Mouse (Mus musculus): Measurements from ENCODE around the gene Ppp1r12b. TPM values are rescaled to one million over a fixed set of nuclear protein-coding genes. Genes with fewer than 3 reads are reported as not detected.

Ppp1r12b gene
- polyA plus RNA-seq, 1 experiment from 2014 or later: 8.9 TPM

DNA sequence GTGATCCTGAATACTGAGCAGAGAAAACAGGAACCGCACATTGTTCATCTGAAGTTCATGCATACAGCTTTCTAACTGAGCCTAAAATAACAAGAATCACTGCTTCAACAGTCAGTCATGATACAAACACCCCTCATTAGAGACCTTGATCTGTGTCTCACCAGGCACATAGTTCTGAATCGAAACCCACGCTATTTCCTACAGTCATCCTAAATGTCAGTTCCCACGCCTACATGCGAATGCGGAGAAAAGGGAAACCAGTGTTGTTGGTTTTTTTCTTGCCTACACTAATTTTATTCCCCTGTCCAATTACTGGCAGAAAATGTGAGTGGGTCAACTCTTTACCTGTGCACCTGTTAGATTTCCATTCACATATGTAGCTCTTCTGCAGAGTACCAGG is 66.1 kb downstream of the Ppp1r12b start:
- Histone ChIP-seq H3K9me3 (no peaks in the 10 kb centered on the region), H3K4me2 (no peak overlapping the region), H3K36me3 (peaks cover 18% of the 10 kb centered on the region), H3K9ac (no peak overlapping the region), H3K27ac (no peak overlapping the region), H3K4me1 (no peaks in the 10 kb centered on the region), H3K4me3 (no peak overlapping the region), H3K27me3 (no peaks in the 10 kb centered on the region)
- 94% methylated on average over 6 of the region's 6 CpGs for WGBS
- no peak for ATAC-seq (ENCODE audit: insufficient number of reproducible peaks, low FRiP score, low TSS enrichment, low read depth)

DNA sequence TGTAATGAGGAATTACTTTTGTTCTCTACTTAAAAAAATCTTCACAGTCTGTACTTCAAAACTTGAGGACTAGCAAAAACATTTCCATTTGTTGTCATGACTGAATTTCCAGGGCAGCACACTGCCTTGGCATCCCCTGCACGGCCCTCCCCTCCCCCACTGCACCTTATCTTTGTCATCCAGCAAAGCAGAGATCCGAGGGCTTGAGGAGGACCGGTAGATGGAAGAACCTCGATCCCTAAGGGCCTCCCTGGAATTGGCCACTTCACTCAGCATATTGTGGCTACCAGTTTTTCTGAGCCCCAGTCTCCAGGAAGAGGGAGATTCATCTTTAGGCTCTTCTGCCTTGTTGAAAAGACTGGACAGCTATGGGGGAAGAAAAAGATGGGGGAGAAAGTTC is 79.9 kb downstream of the Ppp1r12b start:
- 50% methylated on average over 4 of the region's 4 CpGs for WGBS
- no peak overlapping the region for H3K27ac ChIP-seq
- no peak for ATAC-seq (ENCODE audit: insufficient number of reproducible peaks, low FRiP score, low TSS enrichment, low read depth)

DNA sequence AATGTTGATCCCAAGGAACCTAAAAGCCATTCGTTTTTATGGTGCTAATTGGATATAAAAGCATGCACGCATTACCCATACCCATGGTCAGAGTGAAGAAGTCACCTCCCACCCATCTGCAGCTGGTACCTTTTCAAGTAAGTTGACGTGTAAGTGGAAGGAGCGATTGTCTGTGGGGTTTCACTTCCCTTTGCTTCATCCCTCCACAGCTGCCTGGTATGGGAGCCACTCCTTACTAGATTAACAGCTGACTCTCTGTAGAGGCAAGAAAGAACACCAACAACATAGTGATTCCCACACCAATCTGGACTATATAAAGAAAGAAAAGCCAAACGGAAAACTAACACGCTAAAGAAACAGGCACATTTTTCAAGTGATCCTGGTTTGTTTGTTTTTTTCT is 83.1 kb downstream of the Ppp1r12b start:
- Histone ChIP-seq H3K27ac (no peak overlapping the region), H3K4me2 (no peak overlapping the region), H3K4me3 (no peak overlapping the region), H3K9ac (no peak overlapping the region), H3K9me3 (no peaks in the 10 kb centered on the region), H3K27me3 (no peaks in the 10 kb centered on the region), H3K4me1 (no peaks in the 10 kb centered on the region), H3K36me3 (peaks cover 28% of the 10 kb centered on the region)
- no peak for ATAC-seq (ENCODE audit: insufficient number of reproducible peaks, low FRiP score, low TSS enrichment, low read depth)
- 71% methylated on average over 6 of the region's 6 CpGs for whole genome bisulfite sequencing

More for the DNA sequence above, 79.9 kb downstream of the Ppp1r12b start:
- no peaks in the 10 kb centered on the region for H3K4me1 ChIP-seq
- H3K27me3 ChIP-seq: no peaks in the 10 kb centered on the region
- H3K9ac ChIP-seq: no peak overlapping the region
- peaks cover 21% of the 10 kb centered on the region for H3K36me3 ChIP-seq
- H3K4me2 ChIP-seq: no peak overlapping the region
- no peaks in the 10 kb centered on the region for H3K9me3 ChIP-seq
- H3K4me3 ChIP-seq: no peak overlapping the region

DNA sequence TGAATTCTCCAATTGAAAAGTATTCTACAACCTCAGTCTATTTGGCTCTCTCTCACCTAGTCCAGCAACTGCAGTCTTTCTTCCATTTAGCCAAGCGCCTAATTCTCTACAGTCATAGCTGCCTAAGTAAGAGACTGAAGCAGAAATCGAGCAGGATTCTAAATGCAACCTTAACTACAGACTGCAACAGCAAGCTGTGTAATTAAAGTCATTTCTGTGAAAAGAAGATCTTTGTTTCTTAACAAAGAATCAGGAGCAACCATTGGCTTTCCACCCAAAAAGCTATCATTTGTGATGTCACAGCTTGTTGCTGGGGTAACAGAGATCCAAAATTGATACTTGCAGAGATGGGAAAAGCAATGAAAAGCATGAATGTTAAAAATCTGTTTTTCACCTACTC is 89.3 kb downstream of the Ppp1r12b start:
- Histone ChIP-seq H3K36me3 (peaks cover 15% of the 10 kb centered on the region; the same call in 1 of the 2 replicates), H3K27ac (no peak overlapping the region), H3K4me1 (no peaks in the 10 kb centered on the region), H3K9me3 (no peaks in the 10 kb centered on the region), H3K4me2 (no peak overlapping the region), H3K9ac (no peak overlapping the region), H3K4me3 (no peak overlapping the region), H3K27me3 (no peaks in the 10 kb centered on the region)
- WGBS: 86% methylated on average over 2 of the region's 2 CpGs
- ATAC-seq (ENCODE audit: insufficient number of reproducible peaks, low FRiP score, low TSS enrichment, low read depth): no peak

DNA sequence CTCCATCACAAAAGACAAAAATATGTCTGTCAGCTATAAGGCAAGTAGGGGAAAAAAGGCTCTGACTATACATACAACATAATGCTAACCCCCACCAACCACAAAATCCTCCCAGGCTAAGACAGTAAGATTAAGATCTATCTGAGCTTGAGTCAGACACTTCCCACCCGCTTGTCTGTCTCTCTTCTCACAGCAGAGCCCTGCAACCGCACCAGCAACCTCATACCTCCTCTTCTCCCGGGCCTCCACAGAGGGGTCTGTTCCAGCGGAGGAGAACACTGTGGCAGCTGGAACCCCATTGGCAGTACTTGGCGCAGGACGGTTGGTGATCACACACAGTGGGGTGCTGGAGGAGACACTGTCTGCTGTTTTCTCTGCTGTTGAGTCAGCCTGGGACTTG is 90.2 kb downstream of the Ppp1r12b start:
- no peak overlapping the region for H3K27ac ChIP-seq
- no peaks in the 10 kb centered on the region for H3K9me3 ChIP-seq
- H3K4me1 ChIP-seq: no peaks in the 10 kb centered on the region
- WGBS: 72% methylated on average over 6 of the region's 6 CpGs
- peaks cover 15% of the 10 kb centered on the region; the same call in 1 of the 2 replicates for H3K36me3 ChIP-seq
- no peak overlapping the region for H3K9ac ChIP-seq
- no peaks in the 10 kb centered on the region for H3K27me3 ChIP-seq
- no peak overlapping the region for H3K4me2 ChIP-seq
- no peak overlapping the region for H3K4me3 ChIP-seq
- ATAC-seq (ENCODE audit: insufficient number of reproducible peaks, low FRiP score, low TSS enrichment, low read depth): no peak

DNA sequence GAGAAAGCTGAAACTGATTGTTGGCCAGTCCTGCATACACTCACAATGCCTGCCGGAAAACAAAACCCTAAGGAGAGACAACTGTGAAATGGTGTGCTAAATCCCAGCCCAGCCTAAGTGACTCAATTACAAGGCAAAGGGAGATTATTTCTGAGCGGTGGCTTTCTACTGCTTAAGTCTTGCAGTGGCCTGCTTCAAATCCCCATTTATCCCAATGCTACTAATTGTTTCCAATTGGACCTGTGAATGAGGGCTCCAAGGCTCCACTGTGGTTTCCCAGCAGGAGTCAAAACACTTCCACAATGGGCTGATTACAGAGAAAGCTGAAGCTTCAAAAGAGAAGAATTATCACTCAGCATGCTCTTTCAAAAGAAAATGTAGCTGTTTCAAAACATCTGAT is 95.2 kb downstream of the Ppp1r12b start:
- Histone ChIP-seq H3K9me3 (no peaks in the 10 kb centered on the region), H3K36me3 (peaks cover 3% of the 10 kb centered on the region; the same call in 1 of the 2 replicates), H3K4me1 (no peaks in the 10 kb centered on the region), H3K27ac (no peak overlapping the region), H3K4me2 (no peak overlapping the region), H3K4me3 (no peak overlapping the region), H3K9ac (no peak overlapping the region), H3K27me3 (no peaks in the 10 kb centered on the region)
- WGBS: 40% methylated on average over 2 of the region's 2 CpGs
- ATAC-seq (ENCODE audit: insufficient number of reproducible peaks, low FRiP score, low TSS enrichment, low read depth): no peak

DNA sequence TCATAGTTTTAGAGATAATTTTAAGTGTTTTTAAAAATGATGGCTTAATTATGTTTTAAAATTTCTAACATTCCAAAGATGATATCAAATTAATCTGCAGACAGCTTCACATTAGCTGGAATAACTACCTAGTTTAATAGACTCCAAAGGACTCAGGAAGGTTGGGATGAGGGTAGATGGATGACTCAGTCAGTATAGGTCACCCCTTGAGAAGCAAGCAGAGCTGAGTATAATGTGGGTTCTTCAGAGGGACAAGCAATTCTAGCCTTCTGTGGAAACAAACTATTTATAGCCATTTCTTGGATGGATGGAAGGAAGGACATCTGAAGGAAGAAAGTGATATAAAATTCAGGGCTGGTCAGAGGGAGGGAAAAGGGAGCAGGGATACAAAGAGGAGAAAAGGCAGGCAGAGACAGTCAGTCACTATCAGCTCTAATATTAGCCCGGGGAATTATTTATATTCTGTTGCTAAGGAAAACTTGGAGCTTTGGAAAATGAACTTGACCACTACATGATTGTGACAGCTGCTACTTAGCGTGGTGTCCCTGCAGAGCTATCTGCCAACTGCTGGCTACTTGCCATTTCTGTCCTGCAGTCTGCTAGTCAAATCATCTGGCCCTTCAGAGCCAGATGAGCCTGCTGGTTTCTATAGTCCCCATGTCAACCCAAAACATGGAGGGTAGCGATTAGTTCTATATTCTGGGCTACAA is 97.2 kb downstream of the Ppp1r12b start:
- Histone ChIP-seq H3K9ac (no peak overlapping the region), H3K27ac (no peak overlapping the region), H3K36me3 (peaks cover 1% of the 10 kb centered on the region; the same call in 1 of the 2 replicates), H3K4me3 (no peak overlapping the region), H3K9me3 (no peaks in the 10 kb centered on the region), H3K27me3 (no peaks in the 10 kb centered on the region), H3K4me2 (no peak overlapping the region), H3K4me1 (no peaks in the 10 kb centered on the region)
- ATAC-seq (ENCODE audit: insufficient number of reproducible peaks, low FRiP score, low TSS enrichment, low read depth): no peak
- WGBS: 80% methylated on average over 3 of the region's 3 CpGs

DNA sequence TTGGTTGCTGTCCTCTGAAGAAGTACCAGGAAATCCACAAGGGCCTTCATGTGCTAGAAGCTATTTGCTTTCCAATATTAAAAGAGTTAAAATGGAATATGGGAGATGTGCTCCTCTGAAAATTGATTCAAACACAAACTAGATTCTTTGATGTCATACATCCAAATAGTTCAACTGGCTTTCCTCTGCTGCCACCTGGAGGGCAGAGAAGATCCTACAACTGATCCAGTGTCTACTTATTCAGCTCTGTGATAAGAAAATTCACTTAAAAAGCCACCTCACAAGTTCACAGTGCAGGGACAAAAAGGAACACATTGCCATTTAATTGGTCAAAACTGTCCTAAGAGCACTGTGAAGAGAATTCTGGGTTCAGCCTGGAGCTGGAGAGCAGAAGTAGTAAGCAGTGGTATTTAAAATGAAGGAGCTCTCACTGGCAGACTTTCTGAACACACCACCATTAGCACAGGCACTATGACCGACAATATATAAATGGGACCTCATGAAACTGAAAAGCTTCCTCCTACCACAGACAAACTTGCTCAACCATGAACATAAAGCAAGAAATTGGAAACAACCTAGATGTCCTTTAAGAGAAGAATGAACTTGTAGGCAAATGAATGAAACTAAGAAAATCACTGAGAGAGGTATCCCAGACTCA is 101.3 kb downstream of the Ppp1r12b start:
- WGBS: 85% methylated on average over 1 of the region's 1 CpGs
- peaks cover 8% of the 10 kb centered on the region; the same call in 1 of the 2 replicates for H3K36me3 ChIP-seq
- H3K9me3 ChIP-seq: no peaks in the 10 kb centered on the region
- no peak overlapping the region for H3K9ac ChIP-seq
- no peak overlapping the region for H3K27ac ChIP-seq
- H3K4me3 ChIP-seq: no peak overlapping the region
- H3K4me2 ChIP-seq: no peak overlapping the region
- no peak for ATAC-seq (ENCODE audit: insufficient number of reproducible peaks, low FRiP score, low TSS enrichment, low read depth)
- H3K4me1 ChIP-seq: no peaks in the 10 kb centered on the region
- no peaks in the 10 kb centered on the region for H3K27me3 ChIP-seq

DNA sequence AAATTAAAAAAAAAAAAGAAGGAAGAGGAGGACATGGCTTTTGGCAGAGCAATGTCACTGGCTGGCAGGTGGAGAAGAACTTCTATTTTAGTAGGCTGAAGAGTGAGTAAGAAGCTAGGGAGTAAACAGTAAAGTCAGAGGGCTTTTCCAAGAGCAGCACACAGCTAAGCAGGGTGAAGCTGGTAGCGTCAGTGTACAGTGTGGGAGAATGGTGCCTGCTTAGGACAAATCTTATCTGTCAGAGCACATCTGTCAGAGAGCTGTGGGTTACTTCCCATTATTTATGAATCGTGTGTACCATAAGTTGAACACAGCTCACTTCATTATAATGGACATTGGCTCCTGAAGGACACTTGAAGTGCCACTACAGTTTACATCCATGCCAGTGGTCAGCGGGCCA is 102.9 kb downstream of the Ppp1r12b start:
- H3K36me3 ChIP-seq: peaks cover 8% of the 10 kb centered on the region; the same call in 1 of the 2 replicates
- no peaks in the 10 kb centered on the region for H3K9me3 ChIP-seq
- ATAC-seq (ENCODE audit: insufficient number of reproducible peaks, low FRiP score, low TSS enrichment, low read depth): no peak
- no peaks in the 10 kb centered on the region for H3K27me3 ChIP-seq
- no peaks in the 10 kb centered on the region for H3K4me1 ChIP-seq
- H3K4me2 ChIP-seq: no peak overlapping the region
- H3K9ac ChIP-seq: no peak overlapping the region
- H3K4me3 ChIP-seq: no peak overlapping the region
- H3K27ac ChIP-seq: no peak overlapping the region
- WGBS: 86% methylated on average over 3 of the region's 3 CpGs

DNA sequence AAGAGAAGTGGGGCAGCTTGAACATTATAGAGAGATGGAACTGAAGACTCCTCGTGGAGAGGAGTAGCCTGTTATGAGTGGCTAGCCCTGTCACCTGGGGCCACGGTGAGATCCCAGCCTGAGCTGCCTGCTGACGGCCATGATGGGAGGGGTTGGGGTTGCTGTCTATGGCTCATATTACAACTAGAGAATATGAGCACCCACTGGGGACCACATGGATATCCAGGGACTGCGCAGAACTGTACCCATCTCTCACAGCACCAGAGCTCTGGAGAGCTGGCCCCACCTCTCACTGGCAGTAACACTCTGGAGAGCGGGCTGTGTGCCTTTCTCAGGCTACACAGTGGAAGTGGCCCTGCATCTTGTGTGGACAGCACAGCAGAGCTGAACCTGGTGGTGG is 104.5 kb downstream of the Ppp1r12b start:
- Histone ChIP-seq H3K36me3 (peaks cover 8% of the 10 kb centered on the region; the same call in 1 of the 2 replicates), H3K4me2 (no peak overlapping the region), H3K4me1 (no peaks in the 10 kb centered on the region), H3K27me3 (no peaks in the 10 kb centered on the region), H3K4me3 (no peak overlapping the region), H3K9me3 (no peaks in the 10 kb centered on the region), H3K27ac (no peak overlapping the region), H3K9ac (no peak overlapping the region)
- ATAC-seq (ENCODE audit: insufficient number of reproducible peaks, low FRiP score, low TSS enrichment, low read depth): no peak
- WGBS: 78% methylated on average over 5 of the region's 5 CpGs

DNA sequence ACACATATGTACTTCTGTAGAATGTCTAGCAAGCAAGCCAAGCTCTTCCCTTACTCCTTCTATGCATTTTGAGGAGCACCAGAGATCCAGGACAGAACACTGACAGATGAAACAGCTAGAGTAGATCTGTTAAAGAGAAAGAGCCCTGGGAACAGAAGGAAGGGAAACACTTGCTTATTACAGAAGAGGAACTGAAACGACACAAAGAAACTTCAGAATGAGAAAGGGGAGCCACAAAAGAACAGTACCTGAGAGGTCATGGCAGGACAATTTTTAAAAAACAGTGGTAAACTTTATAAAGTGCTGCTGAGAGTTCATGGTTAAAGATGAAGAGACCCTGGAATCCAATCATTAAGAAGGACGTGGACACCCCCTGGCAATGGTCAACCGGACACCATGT is 105.4 kb downstream of the Ppp1r12b start:
- H3K4me1 ChIP-seq: no peaks in the 10 kb centered on the region
- H3K27me3 ChIP-seq: no peaks in the 10 kb centered on the region
- no peak overlapping the region for H3K4me2 ChIP-seq
- no peaks in the 10 kb centered on the region for H3K9me3 ChIP-seq
- H3K4me3 ChIP-seq: no peak overlapping the region
- H3K27ac ChIP-seq: no peak overlapping the region
- peaks cover 8% of the 10 kb centered on the region; the same call in 1 of the 2 replicates for H3K36me3 ChIP-seq
- WGBS: 95% methylated on average over 3 of the region's 3 CpGs
- no peak overlapping the region for H3K9ac ChIP-seq
- no peak for ATAC-seq (ENCODE audit: insufficient number of reproducible peaks, low FRiP score, low TSS enrichment, low read depth)

DNA sequence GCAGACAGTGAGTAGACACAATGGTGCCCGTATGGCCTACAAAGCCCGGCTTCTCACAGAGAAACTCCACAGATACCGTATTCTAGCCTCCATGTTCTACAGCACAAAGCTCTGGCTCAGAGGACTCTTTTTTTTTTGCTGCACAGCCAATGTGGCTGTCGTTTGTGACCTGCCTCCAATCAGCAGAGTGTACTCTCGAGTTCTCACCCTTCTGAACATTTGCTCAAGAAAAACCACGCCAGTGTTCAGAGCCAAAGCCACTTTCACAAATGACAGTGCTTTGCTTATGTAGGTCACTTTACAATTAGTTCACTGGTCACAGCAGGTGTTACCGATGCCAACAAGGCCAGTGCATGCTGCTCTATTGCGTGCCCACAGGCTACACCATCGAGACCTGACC is 107.9 kb downstream of the Ppp1r12b start:
- Histone ChIP-seq H3K4me2 (no peak overlapping the region), H3K36me3 (peaks cover 8% of the 10 kb centered on the region; the same call in 1 of the 2 replicates), H3K27ac (no peak overlapping the region), H3K4me3 (no peak overlapping the region), H3K9me3 (no peaks in the 10 kb centered on the region), H3K4me1 (no peaks in the 10 kb centered on the region), H3K27me3 (no peaks in the 10 kb centered on the region), H3K9ac (no peak overlapping the region)
- 82% methylated on average over 9 of the region's 9 CpGs for WGBS
- no peak for ATAC-seq (ENCODE audit: insufficient number of reproducible peaks, low FRiP score, low TSS enrichment, low read depth)
